Mouse (Mus musculus): Measurements from ENCODE around the gene Lst1.

GRCm38 (mm10) chr17:35162730-35163129 lies 25.5 kb downstream of the Lst1 start:
- TF ChIP-seq EP300 (IDR thresholded peaks at IDR 0.05; ENCODE audit: insufficient read depth, low read depth, low read length) (no peak), CTCF (IDR thresholded peaks at IDR 0.05; ENCODE audit: low read depth, low read length) (no peak)
